ENCODE assay signal across 9 mouse cellular contexts in genomic region chr3:129634260-129634901, GRCm38 (mm10).
DNase-seq lines count a peak whose midpoint lies in the region; ATAC-seq and TF ChIP-seq lines count a peak whose summit lies in the region.
"Had no signal": no experiment of that assay in that cellular context is flagged by ENCODE, and none has a peak within 500 bp of the region (broad histone marks: within the 10 kb centered on the region; RNA-seq: fewer than 3 reads in every experiment).

No protein-coding gene starts in this region.

- ATAC-seq in intestine, embryonic 15.5 days, result peak; percentile 53; the same call in 1 of the 2 replicates
- peak; percentile 63 for ATAC-seq in lung, postnatal 0 days

- H3K4me2 ChIP-seq in intestine, embryonic 15.5 days (replicated peaks), result no peak overlapping the region
- H3K4me2 ChIP-seq in lung, postnatal 0 days (replicated peaks; ENCODE audit: low read depth, low read length), result no peak overlapping the region
- H3K4me2 ChIP-seq: neural tube, embryonic 13.5 days had no signal

- WGBS in intestine, embryonic 15.5 days, result 77% methylated on average over 11 of the region's 11 CpGs
- WGBS in lung, postnatal 0 days, result 78% methylated on average over 11 of the region's 11 CpGs

- no peaks in the 10 kb centered on the region for H3K4me1 ChIP-seq in intestine, embryonic 15.5 days (replicated peaks)
- no peaks in the 10 kb centered on the region for H3K4me1 ChIP-seq in lung, postnatal 0 days (ENCODE audit: insufficient read depth, low read depth, low read length)
- H3K4me1 ChIP-seq: neural tube, embryonic 13.5 days had no signal

- no peak overlapping the region for H3K27ac ChIP-seq in intestine, embryonic 15.5 days
- no peak overlapping the region for H3K27ac ChIP-seq in lung, postnatal 0 days (ENCODE audit: low read length)
- H3K27ac ChIP-seq: neural tube, embryonic 13.5 days had no signal

- no peak overlapping the region for H3K4me3 ChIP-seq in intestine, embryonic 15.5 days (replicated peaks)
- H3K4me3 ChIP-seq in lung, postnatal 0 days (ENCODE audit: low read depth, low read length), result no peak overlapping the region
- H3K4me3 ChIP-seq: neural tube, embryonic 13.5 days had no signal

- H3K9ac ChIP-seq in intestine, embryonic 15.5 days, result no peak overlapping the region
- no peak overlapping the region for H3K9ac ChIP-seq in lung, postnatal 0 days (replicated peaks; ENCODE audit: low read depth)
- H3K9ac ChIP-seq: neural tube, embryonic 13.5 days had no signal

- no peaks in the 10 kb centered on the region for H3K36me3 ChIP-seq in intestine, embryonic 15.5 days
- no peaks in the 10 kb centered on the region for H3K36me3 ChIP-seq in lung, postnatal 0 days (ENCODE audit: insufficient read depth, low read length)

- intact Hi-C loops in heart, postnatal 25 days (cut with DNase I), result loop anchor here (2.0 kb wide), 1 partner anchor 102 kb away; the partner anchor contains the start of gene Elovl6

- no peaks in the 10 kb centered on the region for H3K27me3 ChIP-seq in intestine, embryonic 15.5 days (replicated peaks)
- H3K27me3 ChIP-seq in lung, postnatal 0 days (replicated peaks; ENCODE audit: insufficient read depth, low read length), result no peaks in the 10 kb centered on the region
- H3K27me3 ChIP-seq: neural tube, embryonic 13.5 days had no signal

- TF ChIP-seq CTCF in lung, postnatal 0 days (IDR thresholded peaks at IDR 0.05), result peak; percentile 74

- no peaks in the 10 kb centered on the region for H3K9me3 ChIP-seq in intestine, embryonic 15.5 days
- H3K9me3 ChIP-seq in lung, postnatal 0 days (ENCODE audit: low read length), result no peaks in the 10 kb centered on the region
- H3K9me3 ChIP-seq: neural tube, embryonic 13.5 days had no signal

- TF ChIP-seq EP300 in lung, postnatal 0 days (IDR thresholded peaks at IDR 0.05), result no peak

- peak; percentile 13 for DNase-seq in heart, adult 8-10 months (ENCODE audit: low spot score)
- DNase-seq in heart, postnatal 25 days (ENCODE audit: low spot score), result no peak
- DNase-seq in A20 (ENCODE audit: low read depth, low spot score) (peak; percentile 12), adipocyte (ENCODE audit: low spot score) (peak; percentile 64)
- DNase-seq in lung, postnatal 0 days (ENCODE audit: low spot score), result peak; percentile 65
- DNase-seq in thymus, postnatal 0 days (ENCODE audit: low spot score), result peak; percentile 7
- DNase-seq in urinary bladder, postnatal 10 days (ENCODE audit: low spot score), result no peak

Comparison
In these comparisons a context has a peak if more than half of its experiments do, and no peak if none do; other contexts are left out.
1. DNase-seq: peak in heart, adult 8-10 months (single experiment), A20 (single experiment), adipocyte (single experiment), lung, postnatal 0 days (single experiment) and thymus, postnatal 0 days (single experiment); none in heart, postnatal 25 days (single experiment) and urinary bladder, postnatal 10 days (single experiment).